Mouse (Mus musculus) C2C12 (cell line): Measurements from ENCODE around the gene Snx12.

Experiments
- CTCF ChIP-seq: IDR thresholded peaks from one replicate; pipeline ENCODE4 v1.5.1; 2011; ENCODE audit not compliant: control insufficient read depth, insufficient read depth, insufficient read length
- MAX ChIP-seq: IDR thresholded peaks from one replicate; pipeline ENCODE4 v1.6.1; 2011; ENCODE audit warnings: mild to moderate bottlenecking, control low read depth
- USF1 ChIP-seq: IDR thresholded peaks from one replicate; pipeline ENCODE4 v1.6.1; 2011; ENCODE audit warnings: low read depth, mild to moderate bottlenecking, control low read depth, moderate library complexity

- TF ChIP-seq CTCF = no peak
- TF ChIP-seq MAX = no peak
- no peak for TF ChIP-seq USF1
Observed at GRCm38 (mm10) chrX:101131001-101131400, 91.4 kb downstream of the Snx12 start.
